Mouse (Mus musculus) retina, embryonic 14.5 days (tissue): ENCODE data around the gene Irf2bp1.
A peak's percentile ranks its signal among the peaks of the same experiment; 100 is the strongest.

Experiments used
- DNase-seq: peaks from one replicate; pipeline ENCODE4 v3.0.0-alpha.2; 2015; ENCODE audit warnings: low spot score

Irf2bp1 gene

GRCm38 (mm10) chr7:19003902-19004630 is at the start of gene Irf2bp1:
TSS of gene Irf2bp1 (plus strand) at chr7:19004044.
- peak; percentile 96 for DNase-seq

GRCm38 (mm10) chr7:18957569-18958383 is 46.1 kb upstream of the Irf2bp1 start:
- peak; percentile 69 for DNase-seq

GRCm38 (mm10) chr7:18958384-18958766 is 45.5 kb upstream of the Irf2bp1 start:
- no peak for DNase-seq

GRCm38 (mm10) chr7:18959446-18959845 is 44.4 kb upstream of the Irf2bp1 start:
- DNase-seq = no peak

- peak; percentile 75 for DNase-seq
Observed at GRCm38 (mm10) chr7:18962171-18962792, 41.6 kb upstream of the Irf2bp1 start.

- DNase-seq = peak; percentile 42
Observed at GRCm38 (mm10) chr7:18962795-18963194, 41.0 kb upstream of the Irf2bp1 start.

GRCm38 (mm10) chr7:18963294-18963843 is 40.5 kb upstream of the Irf2bp1 start:
- no peak for DNase-seq

- DNase-seq = no peak
Observed at GRCm38 (mm10) chr7:18965312-18965711, 38.5 kb upstream of the Irf2bp1 start.

GRCm38 (mm10) chr7:18967603-18968002 is 36.2 kb upstream of the Irf2bp1 start:
- DNase-seq = no peak

- no peak for DNase-seq
Observed at GRCm38 (mm10) chr7:18970956-18971355, 32.9 kb upstream of the Irf2bp1 start.

GRCm38 (mm10) chr7:18978381-18978780 is 25.5 kb upstream of the Irf2bp1 start:
- DNase-seq = no peak

- DNase-seq = no peak
Observed at GRCm38 (mm10) chr7:18986503-18986902, 17.3 kb upstream of the Irf2bp1 start.

- no peak for DNase-seq
Observed at GRCm38 (mm10) chr7:18987100-18987499, 16.7 kb upstream of the Irf2bp1 start, which contains the start of gene Nanos2. TSS of gene Nanos2 (plus strand) at chr7:18987400.

GRCm38 (mm10) chr7:18987747-18988146 is 16.1 kb upstream of the Irf2bp1 start:
- no peak for DNase-seq

GRCm38 (mm10) chr7:18988780-18989179 is 15.1 kb upstream of the Irf2bp1 start:
- DNase-seq = no peak

- DNase-seq = peak; percentile 66
Observed at GRCm38 (mm10) chr7:18989995-18990394, 13.8 kb upstream of the Irf2bp1 start.

- DNase-seq = peak; percentile 100
Observed at GRCm38 (mm10) chr7:18990601-18991295, 13.1 kb upstream of the Irf2bp1 start, which contains the start of gene Mypop. TSS of gene Mypop (plus strand) at chr7:18991245.

- DNase-seq = peak; percentile 31
Observed at GRCm38 (mm10) chr7:18991660-18992293, 12.1 kb upstream of the Irf2bp1 start.

- DNase-seq = no peak
Observed at GRCm38 (mm10) chr7:18992294-18992675, 11.6 kb upstream of the Irf2bp1 start.

- no peak for DNase-seq
Observed at GRCm38 (mm10) chr7:18993036-18993435, 10.8 kb upstream of the Irf2bp1 start.

GRCm38 (mm10) chr7:18998835-18999234 is 5.0 kb upstream of the Irf2bp1 start:
- DNase-seq = no peak
